Mouse (Mus musculus): ENCODE measurements around the gene Olfr52. TPM values are rescaled to one million over a fixed set of nuclear protein-coding genes. Genes with fewer than 3 reads are reported as not detected.

Gene Olfr52
- polyA plus RNA-seq, 1 experiment from 2014 or later: not detected

Other genes with a start within 250 kb of the Olfr52 start
- gene Olfr1028, start 235.2 kb downstream of the Olfr52 start, polyA plus RNA-seq (2015; fragmentation: Nextera tagmentation; extraction: Ambion mirVana): not detected in 2 replicates
- not detected in 2 replicates for gene Olfr1029, start 211.8 kb downstream of the Olfr52 start, polyA plus RNA-seq (2015; fragmentation: Nextera tagmentation; extraction: Ambion mirVana)
- not detected in 2 replicates for gene Olfr1030, start 206.4 kb downstream of the Olfr52 start, polyA plus RNA-seq (2015; fragmentation: Nextera tagmentation; extraction: Ambion mirVana)
- not detected in 2 replicates for gene Olfr1031, start 195.4 kb downstream of the Olfr52 start, polyA plus RNA-seq (2015; fragmentation: Nextera tagmentation; extraction: Ambion mirVana)
- not detected in 2 replicates for gene Olfr1032, start 180.1 kb downstream of the Olfr52 start, polyA plus RNA-seq (2015; fragmentation: Nextera tagmentation; extraction: Ambion mirVana)
- not detected in 2 replicates for gene Olfr1033, start 165.1 kb downstream of the Olfr52 start, polyA plus RNA-seq (2015; fragmentation: Nextera tagmentation; extraction: Ambion mirVana)
- not detected in 2 replicates for gene Olfr1034, start 139.8 kb downstream of the Olfr52 start, polyA plus RNA-seq (2015; fragmentation: Nextera tagmentation; extraction: Ambion mirVana)
- gene Olfr1036, start 111.7 kb downstream of the Olfr52 start, polyA plus RNA-seq (2015; fragmentation: Nextera tagmentation; extraction: Ambion mirVana): not detected in 2 replicates
- not detected in 2 replicates for gene Olfr1037, start 98.3 kb downstream of the Olfr52 start, polyA plus RNA-seq (2015; fragmentation: Nextera tagmentation; extraction: Ambion mirVana)
- gene Olfr1039, start 49.8 kb downstream of the Olfr52 start, polyA plus RNA-seq (2015; fragmentation: Nextera tagmentation; extraction: Ambion mirVana): not detected in 2 replicates
- not detected in 2 replicates for gene Olfr1040, start 39.0 kb downstream of the Olfr52 start, polyA plus RNA-seq (2015; fragmentation: Nextera tagmentation; extraction: Ambion mirVana)
- not detected in 2 replicates for gene Olfr1042, start 23.8 kb downstream of the Olfr52 start, polyA plus RNA-seq (2015; fragmentation: Nextera tagmentation; extraction: Ambion mirVana)
- not detected in 2 replicates for gene Olfr1043, start 18.2 kb downstream of the Olfr52 start, polyA plus RNA-seq (2015; fragmentation: Nextera tagmentation; extraction: Ambion mirVana)
- gene Olfr1044, start 7.9 kb downstream of the Olfr52 start, polyA plus RNA-seq (2015; fragmentation: Nextera tagmentation; extraction: Ambion mirVana): not detected in 2 replicates
- not detected in 2 replicates for gene Olfr1045, start 17.3 kb upstream of the Olfr52 start, polyA plus RNA-seq (2015; fragmentation: Nextera tagmentation; extraction: Ambion mirVana)
- gene Olfr1046, start 33.6 kb upstream of the Olfr52 start, polyA plus RNA-seq (2015; fragmentation: Nextera tagmentation; extraction: Ambion mirVana): not detected in 2 replicates
- not detected in 2 replicates for gene Olfr1047, start 45.7 kb upstream of the Olfr52 start, polyA plus RNA-seq (2015; fragmentation: Nextera tagmentation; extraction: Ambion mirVana)
- gene Olfr1048, start 54.6 kb upstream of the Olfr52 start, polyA plus RNA-seq (2015; fragmentation: Nextera tagmentation; extraction: Ambion mirVana): not detected in 2 replicates
- not detected in 2 replicates for gene Olfr1049, start 72.6 kb upstream of the Olfr52 start, polyA plus RNA-seq (2015; fragmentation: Nextera tagmentation; extraction: Ambion mirVana)
- gene Olfr1051, start 93.4 kb upstream of the Olfr52 start, polyA plus RNA-seq (2015; fragmentation: Nextera tagmentation; extraction: Ambion mirVana): not detected in 2 replicates
- gene Olfr1052, start 106.8 kb upstream of the Olfr52 start, polyA plus RNA-seq (2015; fragmentation: Nextera tagmentation; extraction: Ambion mirVana): not detected in 2 replicates
- gene Olfr1053, start 129.6 kb upstream of the Olfr52 start, polyA plus RNA-seq (2015; fragmentation: Nextera tagmentation; extraction: Ambion mirVana): not detected in 2 replicates
- gene Olfr1054, start 149.8 kb upstream of the Olfr52 start, polyA plus RNA-seq (2015; fragmentation: Nextera tagmentation; extraction: Ambion mirVana): not detected in 2 replicates
- gene Olfr1055, start 164.6 kb upstream of the Olfr52 start, polyA plus RNA-seq (2015; fragmentation: Nextera tagmentation; extraction: Ambion mirVana): not detected in 2 replicates
- not detected in 2 replicates for gene Olfr1056, start 176.8 kb upstream of the Olfr52 start, polyA plus RNA-seq (2015; fragmentation: Nextera tagmentation; extraction: Ambion mirVana)
- not detected in 2 replicates for gene Olfr1057, start 192.7 kb upstream of the Olfr52 start, polyA plus RNA-seq (2015; fragmentation: Nextera tagmentation; extraction: Ambion mirVana)
- gene Olfr1058, start 202.9 kb upstream of the Olfr52 start, polyA plus RNA-seq (2015; fragmentation: Nextera tagmentation; extraction: Ambion mirVana): not detected in 2 replicates
- not detected in 2 replicates for gene Olfr1061, start 228.4 kb upstream of the Olfr52 start, polyA plus RNA-seq (2015; fragmentation: Nextera tagmentation; extraction: Ambion mirVana)
- gene Olfr1062, start 241.1 kb upstream of the Olfr52 start, polyA plus RNA-seq (2015; fragmentation: Nextera tagmentation; extraction: Ambion mirVana): not detected in 2 replicates

Data from midbrain, embryonic 13.5 days (tissue).